Mouse (Mus musculus) NIH3T3 (cell line): Measurements from ENCODE around the gene Nrtn.

ENCODE experiments used
- DNase-seq: peaks from one replicate; pipeline ENCODE4 v3.0.0-alpha.2; 2012; ENCODE audit warnings: low read depth

Nrtn gene

GRCm38 (mm10) chr17:56722441-56722840 is 34.9 kb downstream of the Nrtn start:
- no peak for DNase-seq

- peak; percentile 100 for DNase-seq
Observed at GRCm38 (mm10) chr17:56717363-56718058, 39.8 kb downstream of the Nrtn start, which contains the start of the genes Ndufa11 and Vmac. Ndufa11 (plus strand) TSS chr17:56717767. Vmac (minus strand) TSS chr17:56718022.

GRCm38 (mm10) chr17:56716655-56717362 is 40.5 kb downstream of the Nrtn start:
- DNase-seq = peak; percentile 100

- no peak for DNase-seq
Observed at GRCm38 (mm10) chr17:56715914-56716654, 41.2 kb downstream of the Nrtn start.

- DNase-seq = no peak
Observed at GRCm38 (mm10) chr17:56715360-56715759, 42.0 kb downstream of the Nrtn start.

GRCm38 (mm10) chr17:56709708-56710107 is 47.6 kb downstream of the Nrtn start:
- no peak for DNase-seq

GRCm38 (mm10) chr17:56708692-56709091 is 48.6 kb downstream of the Nrtn start:
- DNase-seq = no peak

GRCm38 (mm10) chr17:56706515-56706914 is 50.8 kb downstream of the Nrtn start:
- no peak for DNase-seq

GRCm38 (mm10) chr17:56703038-56703437 is 54.3 kb downstream of the Nrtn start:
- no peak for DNase-seq
